Mouse (Mus musculus) kidney, postnatal 14 days (tissue): ENCODE data around the gene Psma7.

Source experiments
- DNase-seq: peaks from one replicate; pipeline ENCODE4 v3.0.0; 2022; ENCODE audit warnings: mixed read lengths

The Psma7 gene

DNA sequence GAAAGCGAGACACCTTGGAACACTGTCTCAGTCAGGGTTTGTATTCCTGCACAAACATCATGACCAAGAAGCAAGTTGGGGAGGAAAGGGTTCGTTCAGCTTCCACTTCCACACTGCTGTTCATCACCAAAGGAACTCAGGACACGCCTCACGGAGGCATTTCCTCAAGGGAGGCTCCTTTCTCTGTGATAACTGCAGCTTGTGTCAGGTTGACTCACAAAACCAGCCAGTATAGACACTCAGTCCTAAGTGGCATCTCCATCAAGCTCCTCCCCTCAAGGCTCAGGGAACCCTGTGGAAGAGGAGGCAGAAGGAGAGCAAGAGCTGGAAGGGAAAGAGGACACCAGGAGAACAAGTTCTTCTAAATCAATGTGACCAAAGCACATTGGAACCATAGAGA is 43.8 kb downstream of the Psma7 start:
- no peak for DNase-seq

DNA sequence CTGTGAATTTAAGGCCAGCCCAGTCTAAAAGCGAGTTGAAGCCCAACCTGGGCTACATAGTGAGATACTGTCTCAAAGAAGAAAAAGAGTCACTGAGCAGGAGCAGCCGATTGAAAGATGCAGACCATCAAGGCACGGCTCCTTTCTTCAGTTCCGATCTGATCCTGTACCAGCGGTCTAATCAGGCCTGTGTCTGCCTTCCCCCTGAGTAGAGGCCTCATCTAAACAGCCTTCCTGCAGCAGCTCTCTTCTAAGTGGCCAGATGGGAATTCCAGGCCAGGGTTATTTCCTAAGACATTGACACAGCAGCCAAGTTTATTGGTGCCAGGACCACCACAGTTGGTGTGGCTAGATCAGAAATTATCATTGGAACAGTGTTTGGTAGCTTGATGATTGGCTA is 49.2 kb downstream of the Psma7 start:
- DNase-seq, result no peak

DNA sequence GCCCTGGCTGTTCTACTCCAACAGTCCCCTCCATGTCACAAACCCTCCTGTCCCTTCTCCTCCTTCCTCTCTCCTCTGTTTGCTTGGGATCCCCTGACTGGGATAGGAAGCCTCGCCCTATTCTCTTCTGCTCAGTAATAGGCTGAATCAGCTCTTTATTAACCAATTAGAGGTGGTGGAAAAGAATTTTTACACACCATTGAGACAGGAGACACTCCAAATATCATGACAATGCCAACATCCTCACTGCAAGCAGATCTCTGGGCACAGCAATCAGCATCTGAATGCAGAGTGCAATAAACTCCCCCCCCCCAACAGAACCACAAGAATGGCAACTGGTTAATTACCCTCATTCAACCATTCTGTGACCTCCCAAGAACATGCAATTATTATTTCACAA is 53.1 kb downstream of the Psma7 start:
- no peak for DNase-seq

- no peak for DNase-seq
Measured at GRCm38 (mm10) chr2:179986437-179987022, 55.7 kb downstream of the Psma7 start.
